Mouse (Mus musculus): ENCODE results near the gene Gm12248. TPM values are rescaled to one million over a fixed set of nuclear protein-coding genes. Genes with fewer than 3 reads are reported as not detected.

Gene Gm12248
- polyA plus RNA-seq, 1 experiment from 2014 or later, result not detected

- no peak for DNase-seq (ENCODE audit: low spot score)
These were observed 61.8 kb downstream of the Gm12248 start for GRCm38 (mm10) chr11:58031176-58031575.

GRCm38 (mm10) chr11:58029869-58030268 lies 63.1 kb downstream of the Gm12248 start:
- H3K36me3 ChIP-seq (ENCODE audit: control insufficient read depth, insufficient read depth, low read length), result no peaks in the 10 kb centered on the region
- no peak overlapping the region for H3K27ac ChIP-seq (ENCODE audit: low read depth, low read length)
- no peaks in the 10 kb centered on the region for H3K4me1 ChIP-seq (ENCODE audit: control insufficient read depth, insufficient read depth, low read length)
- DNase-seq (ENCODE audit: low spot score) (no peak), ATAC-seq (no peak)
- no peaks in the 10 kb centered on the region for H3K9me3 ChIP-seq (replicated peaks; ENCODE audit: control insufficient read depth, low read length)
- no peak overlapping the region for H3K4me3 ChIP-seq (ENCODE audit: low read depth, low read length)
- no peaks in the 10 kb centered on the region for H3K27me3 ChIP-seq (replicated peaks; ENCODE audit: control insufficient read depth, insufficient read depth, low read length)
- no peak overlapping the region for H3K4me2 ChIP-seq (ENCODE audit: low read length)
- no peak overlapping the region for H3K9ac ChIP-seq (ENCODE audit: low read length)
- 83% methylated on average over 2 of the region's 2 CpGs for WGBS

More at GRCm38 (mm10) chr11:58031176-58031575, 61.8 kb downstream of the Gm12248 start:
- Histone ChIP-seq H3K27ac (ENCODE audit: low read depth, low read length) (no peak overlapping the region), H3K36me3 (ENCODE audit: control insufficient read depth, insufficient read depth, low read length) (no peaks in the 10 kb centered on the region), H3K27me3 (replicated peaks; ENCODE audit: control insufficient read depth, insufficient read depth, low read length) (no peaks in the 10 kb centered on the region), H3K9ac (ENCODE audit: low read length) (no peak overlapping the region), H3K4me1 (ENCODE audit: control insufficient read depth, insufficient read depth, low read length) (no peaks in the 10 kb centered on the region; the same call in 1 of the 2 replicates), H3K9me3 (replicated peaks; ENCODE audit: control insufficient read depth, low read length) (no peaks in the 10 kb centered on the region), H3K4me3 (ENCODE audit: low read depth, low read length) (no peak overlapping the region), H3K4me2 (ENCODE audit: low read length) (no peak overlapping the region)
- WGBS, result 78% methylated on average over 6 of the region's 6 CpGs
- ATAC-seq, result no peak

DNA sequence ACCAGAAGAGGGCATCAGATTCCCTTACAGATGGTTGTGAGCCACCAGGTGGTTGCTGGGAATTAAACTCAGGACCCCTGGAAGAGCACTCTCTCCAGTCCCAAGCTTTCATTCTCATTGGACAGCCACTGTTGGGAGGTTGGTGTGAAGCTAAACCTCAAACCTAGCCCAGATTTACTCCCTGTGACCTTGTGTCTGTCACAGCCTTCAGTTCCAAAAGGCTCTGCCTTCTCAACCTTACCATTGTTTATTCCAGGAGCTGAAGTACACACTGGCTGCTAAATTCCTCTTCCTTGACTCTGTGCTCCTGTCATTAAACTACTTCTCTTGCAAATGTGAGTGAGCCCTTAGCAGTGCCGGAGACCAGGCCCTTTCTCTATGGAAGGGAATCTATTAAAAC lies 64.0 kb downstream of the Gm12248 start:
- no peak overlapping the region for H3K27ac ChIP-seq (ENCODE audit: low read depth, low read length)
- H3K4me3 ChIP-seq (ENCODE audit: low read depth, low read length), result no peak overlapping the region
- no peak overlapping the region for H3K9ac ChIP-seq (ENCODE audit: low read length)
- WGBS, result 88% methylated on average over 1 of the region's 1 CpGs
- H3K9me3 ChIP-seq (replicated peaks; ENCODE audit: control insufficient read depth, low read length), result no peaks in the 10 kb centered on the region
- ATAC-seq (no peak), DNase-seq (ENCODE audit: low spot score) (no peak)
- H3K36me3 ChIP-seq (ENCODE audit: control insufficient read depth, insufficient read depth, low read length), result no peaks in the 10 kb centered on the region
- no peaks in the 10 kb centered on the region for H3K27me3 ChIP-seq (replicated peaks; ENCODE audit: control insufficient read depth, insufficient read depth, low read length)
- H3K4me1 ChIP-seq (ENCODE audit: control insufficient read depth, insufficient read depth, low read length), result no peaks in the 10 kb centered on the region
- no peak overlapping the region for H3K4me2 ChIP-seq (ENCODE audit: low read length)

DNA sequence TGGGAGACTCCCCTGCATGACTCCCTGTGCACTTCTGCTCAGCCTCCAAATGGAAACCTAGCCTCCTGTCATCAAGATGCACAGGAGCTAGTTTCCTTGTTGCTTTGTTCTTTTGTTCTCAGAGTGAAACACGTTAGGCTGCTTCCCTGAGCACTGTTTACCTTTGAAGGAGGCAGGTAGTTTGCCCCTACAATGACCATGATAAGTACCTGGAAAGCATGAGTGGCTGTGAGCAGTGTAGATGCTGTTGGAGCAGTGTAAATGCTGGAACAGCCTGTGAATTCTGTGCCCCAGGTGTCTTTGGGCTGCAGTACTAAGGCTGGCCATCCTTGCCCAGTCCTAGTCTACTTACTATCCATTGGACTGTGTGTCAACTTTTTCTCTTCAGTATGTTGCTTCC lies 66.1 kb downstream of the Gm12248 start:
- H3K27ac ChIP-seq (ENCODE audit: low read depth, low read length), result no peak overlapping the region
- ATAC-seq, result no peak
- H3K9ac ChIP-seq (ENCODE audit: low read length), result no peak overlapping the region
- H3K36me3 ChIP-seq (ENCODE audit: control insufficient read depth, insufficient read depth, low read length), result no peaks in the 10 kb centered on the region
- H3K4me1 ChIP-seq (ENCODE audit: control insufficient read depth, insufficient read depth, low read length), result no peaks in the 10 kb centered on the region
- no peaks in the 10 kb centered on the region for H3K27me3 ChIP-seq (replicated peaks; ENCODE audit: control insufficient read depth, insufficient read depth, low read length)
- 58% methylated on average over 1 of the region's 1 CpGs for WGBS
- no peaks in the 10 kb centered on the region for H3K9me3 ChIP-seq (replicated peaks; ENCODE audit: control insufficient read depth, low read length)
- no peak for DNase-seq (ENCODE audit: low spot score)
- no peak overlapping the region for H3K4me2 ChIP-seq (ENCODE audit: low read length)
- H3K4me3 ChIP-seq (ENCODE audit: low read depth, low read length), result no peak overlapping the region

DNA sequence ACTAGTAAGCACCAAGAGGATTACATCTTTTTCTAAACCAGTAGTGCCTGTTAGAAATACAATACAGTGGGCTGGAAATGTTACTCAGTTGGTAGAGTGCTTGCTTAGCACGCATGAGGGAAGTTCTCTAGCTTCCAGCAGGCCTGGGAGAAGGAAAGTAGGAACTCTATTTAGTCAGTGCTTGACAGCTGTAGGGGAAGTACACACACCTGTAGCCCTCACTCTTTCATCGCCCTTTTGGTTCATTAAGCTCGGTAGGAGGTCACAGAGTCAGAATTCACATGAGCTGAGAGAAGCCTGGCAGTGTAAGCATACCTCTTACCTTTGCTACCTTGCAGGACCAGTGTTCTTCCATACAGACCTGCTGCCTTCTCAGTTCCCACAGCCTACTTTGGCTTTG lies 66.6 kb downstream of the Gm12248 start:
- Histone ChIP-seq H3K4me2 (ENCODE audit: low read length) (no peak overlapping the region), H3K27ac (ENCODE audit: low read depth, low read length) (no peak overlapping the region), H3K9ac (ENCODE audit: low read length) (no peak overlapping the region), H3K36me3 (ENCODE audit: control insufficient read depth, insufficient read depth, low read length) (no peaks in the 10 kb centered on the region), H3K9me3 (replicated peaks; ENCODE audit: control insufficient read depth, low read length) (no peaks in the 10 kb centered on the region), H3K4me3 (ENCODE audit: low read depth, low read length) (no peak overlapping the region), H3K27me3 (replicated peaks; ENCODE audit: control insufficient read depth, insufficient read depth, low read length) (no peaks in the 10 kb centered on the region), H3K4me1 (ENCODE audit: control insufficient read depth, insufficient read depth, low read length) (no peaks in the 10 kb centered on the region)
- no peak for ATAC-seq
- 67% methylated on average over 3 of the region's 3 CpGs for WGBS
- DNase-seq (ENCODE audit: low spot score), result no peak

- WGBS, result 88% methylated on average over 4 of the region's 4 CpGs
- Histone ChIP-seq H3K9ac (ENCODE audit: low read length) (no peak overlapping the region), H3K9me3 (replicated peaks; ENCODE audit: control insufficient read depth, low read length) (no peaks in the 10 kb centered on the region), H3K4me1 (ENCODE audit: control insufficient read depth, insufficient read depth, low read length) (no peaks in the 10 kb centered on the region), H3K27ac (ENCODE audit: low read depth, low read length) (no peak overlapping the region), H3K4me3 (ENCODE audit: low read depth, low read length) (no peak overlapping the region), H3K27me3 (replicated peaks; ENCODE audit: control insufficient read depth, insufficient read depth, low read length) (no peaks in the 10 kb centered on the region), H3K4me2 (ENCODE audit: low read length) (no peak overlapping the region), H3K36me3 (ENCODE audit: control insufficient read depth, insufficient read depth, low read length) (no peaks in the 10 kb centered on the region)
- DNase-seq (ENCODE audit: low spot score) (no peak), ATAC-seq (no peak)
These were observed 67.1 kb downstream of the Gm12248 start for GRCm38 (mm10) chr11:58025881-58026280.

DNA sequence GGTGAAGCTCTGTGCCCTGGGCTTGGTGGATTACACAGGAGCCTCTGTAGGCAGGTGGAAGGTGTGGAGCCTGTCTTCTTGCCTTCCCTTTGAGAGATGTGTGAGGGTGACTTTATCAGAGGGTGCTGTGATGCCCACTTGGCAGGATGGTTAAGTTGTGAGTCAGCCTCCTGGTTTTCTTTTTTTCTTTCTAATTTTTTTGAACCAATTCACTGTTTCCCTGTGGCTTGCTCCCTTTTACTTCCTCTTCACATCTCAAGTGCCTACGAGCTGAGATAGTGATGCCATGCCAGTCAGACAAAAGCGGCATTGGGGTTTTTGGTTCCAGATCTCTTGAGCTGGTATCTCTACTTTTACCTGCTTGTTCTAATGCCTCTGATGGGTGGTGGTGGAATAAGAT lies 68.3 kb downstream of the Gm12248 start:
- H3K4me1 ChIP-seq (ENCODE audit: control insufficient read depth, insufficient read depth, low read length), result no peaks in the 10 kb centered on the region
- H3K36me3 ChIP-seq (ENCODE audit: control insufficient read depth, insufficient read depth, low read length), result no peaks in the 10 kb centered on the region
- H3K4me3 ChIP-seq (ENCODE audit: low read depth, low read length), result no peak overlapping the region
- H3K27ac ChIP-seq (ENCODE audit: low read depth, low read length), result no peak overlapping the region
- H3K9ac ChIP-seq (ENCODE audit: low read length), result no peak overlapping the region
- H3K4me2 ChIP-seq (ENCODE audit: low read length), result no peak overlapping the region
- no peaks in the 10 kb centered on the region for H3K9me3 ChIP-seq (replicated peaks; ENCODE audit: control insufficient read depth, low read length)
- no peaks in the 10 kb centered on the region for H3K27me3 ChIP-seq (replicated peaks; ENCODE audit: control insufficient read depth, insufficient read depth, low read length)
- WGBS, result 85% methylated on average over 2 of the region's 2 CpGs
- ATAC-seq, result no peak
- DNase-seq (ENCODE audit: low spot score), result no peak

GRCm38 (mm10) chr11:58024271-58024670 lies 68.7 kb downstream of the Gm12248 start:
- H3K36me3 ChIP-seq (ENCODE audit: control insufficient read depth, insufficient read depth, low read length), result no peaks in the 10 kb centered on the region
- DNase-seq (ENCODE audit: low spot score) (no peak), ATAC-seq (no peak)
- H3K27ac ChIP-seq (ENCODE audit: low read depth, low read length), result no peak overlapping the region
- WGBS, result 90% methylated on average over 1 of the region's 1 CpGs
- no peak overlapping the region for H3K4me2 ChIP-seq (ENCODE audit: low read length)
- no peaks in the 10 kb centered on the region for H3K4me1 ChIP-seq (ENCODE audit: control insufficient read depth, insufficient read depth, low read length)
- H3K27me3 ChIP-seq (replicated peaks; ENCODE audit: control insufficient read depth, insufficient read depth, low read length), result no peaks in the 10 kb centered on the region
- no peak overlapping the region for H3K9ac ChIP-seq (ENCODE audit: low read length)
- H3K9me3 ChIP-seq (replicated peaks; ENCODE audit: control insufficient read depth, low read length), result no peaks in the 10 kb centered on the region
- no peak overlapping the region for H3K4me3 ChIP-seq (ENCODE audit: low read depth, low read length)

DNA sequence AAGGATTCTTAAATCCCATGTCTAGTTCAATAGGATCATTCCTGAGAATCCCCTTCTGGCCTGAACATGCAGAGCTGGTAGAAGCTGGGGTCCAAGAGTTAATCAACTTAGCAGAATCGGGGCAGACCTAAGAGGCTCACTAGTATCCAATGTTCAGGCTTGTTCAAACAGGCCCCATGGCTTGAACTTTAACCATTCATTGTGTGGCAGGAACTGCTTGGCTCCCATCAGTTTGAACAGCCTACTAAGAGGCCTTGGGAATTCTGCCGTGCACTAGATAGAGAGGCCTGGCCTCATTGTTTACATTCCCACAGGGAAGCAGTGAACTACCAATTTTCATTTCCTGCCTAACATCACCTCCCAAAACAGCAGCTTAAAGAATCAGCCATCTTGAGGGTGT lies 71.3 kb downstream of the Gm12248 start:
- H3K4me1 ChIP-seq (ENCODE audit: control insufficient read depth, insufficient read depth, low read length), result 0 out of 2 replicates have a peak, but pooled peaks cover 2% of the 10 kb centered on the region
- H3K27me3 ChIP-seq (replicated peaks; ENCODE audit: control insufficient read depth, insufficient read depth, low read length), result no peaks in the 10 kb centered on the region
- ATAC-seq, result no peak
- H3K4me2 ChIP-seq (ENCODE audit: low read length), result no peak overlapping the region
- DNase-seq (ENCODE audit: low spot score), result no peak
- H3K27ac ChIP-seq (ENCODE audit: low read depth, low read length), result no peak overlapping the region
- WGBS, result 70% methylated on average over 2 of the region's 2 CpGs
- no peaks in the 10 kb centered on the region for H3K36me3 ChIP-seq (ENCODE audit: control insufficient read depth, insufficient read depth, low read length)
- H3K4me3 ChIP-seq (ENCODE audit: low read depth, low read length), result no peak overlapping the region
- H3K9ac ChIP-seq (ENCODE audit: low read length), result no peak overlapping the region
- H3K9me3 ChIP-seq (replicated peaks; ENCODE audit: control insufficient read depth, low read length), result no peaks in the 10 kb centered on the region

All from forebrain, embryonic 14.5 days (tissue).